Mouse (Mus musculus) yolk sac, embryonic 10.5 days (tissue): ENCODE results near the gene Gnl2.

ENCODE experiments used
- DNase-seq: peaks from one replicate; pipeline ENCODE4 v3.0.0-alpha.2; 2017; ENCODE audit warnings: low spot score

Gene Gnl2

GRCm38 (mm10) chr4:125085346-125085841 is 69.0 kb downstream of the Gnl2 start:
- DNase-seq: peak; percentile 89

- DNase-seq: no peak
These were observed 76.6 kb downstream of the Gnl2 start for GRCm38 (mm10) chr4:125093031-125093430.

- no peak for DNase-seq
These were observed 79.7 kb downstream of the Gnl2 start for GRCm38 (mm10) chr4:125096066-125096465.

GRCm38 (mm10) chr4:125097412-125097811 is 81.0 kb downstream of the Gnl2 start:
- no peak for DNase-seq

GRCm38 (mm10) chr4:125099458-125099857 is 83.1 kb downstream of the Gnl2 start:
- peak; percentile 67 for DNase-seq

GRCm38 (mm10) chr4:125101334-125101733 is 84.9 kb downstream of the Gnl2 start:
- DNase-seq: no peak
